Mouse (Mus musculus) liver, adult 2 months (tissue): ENCODE measurements at regions not wholly inside any gene's neighbourhood (a gene's known extent, or its start where the extent isn't known, plus 50 kb on each side); places are given as distances from the start of the nearest gene placed in this dataset.

Experiments used
- DNase-seq: peaks from one replicate; pipeline ENCODE4 v3.0.0-alpha.2; 2011; ENCODE audit warnings: low read depth, low spot score; ENCODE audit errors: extremely low read depth
- H3K27ac ChIP-seq: fragments of 200-500 bp; replicated peaks from 2 replicates; pipeline ENCODE4 v1.5.1; 2012; ENCODE audit warnings: low read depth, mild to moderate bottlenecking, control low read depth, inconsistent platforms, low read length; ENCODE audit not compliant: insufficient read depth
- H3K27me3 ChIP-seq: fragments of 200-500 bp; 2 replicates; pipeline ENCODE4 v1.6.1; 2012; ENCODE audit warnings: mild to moderate bottlenecking, moderate library complexity, low read length, inconsistent platforms; ENCODE audit not compliant: control insufficient read depth, insufficient read depth
- H3K36me3 ChIP-seq: fragments of 200-500 bp; 2 replicates; pipeline ENCODE4 v1.6.1; 2012; ENCODE audit warnings: low read length, inconsistent platforms; ENCODE audit not compliant: control insufficient read depth, insufficient read depth
- H3K4me1 ChIP-seq: fragments of 200-500 bp; 2 replicates; pipeline ENCODE4 v1.6.1; 2011; ENCODE audit warnings: low read length; ENCODE audit not compliant: control insufficient read depth, insufficient read depth
- H3K4me3 ChIP-seq: fragments of 200-500 bp; 2 replicates; pipeline ENCODE4 v1.5.1; 2011; ENCODE audit warnings: low read depth, mild to moderate bottlenecking, control low read depth, low read length, moderate library complexity; ENCODE audit not compliant: insufficient read depth
- H3K79me2 ChIP-seq: fragments of 200-500 bp; 2 replicates; pipeline ENCODE4 v1.6.1; 2012; ENCODE audit warnings: inconsistent platforms, mild to moderate bottlenecking, low read length, moderate library complexity; ENCODE audit not compliant: control insufficient read depth, insufficient read depth
- H3K9ac ChIP-seq: fragments of 200-500 bp; 2 replicates; pipeline ENCODE4 v1.6.1; 2012; ENCODE audit warnings: low read depth, mild to moderate bottlenecking, control low read depth, inconsistent platforms, low read length
- CTCF ChIP-seq: fragments of 200-500 bp; IDR thresholded peaks from 2 replicates; pipeline ENCODE4 v1.5.1; 2011; ENCODE audit warnings: low read depth, low read length, control low read depth
- POLR2A ChIP-seq: fragments of 200-500 bp; IDR thresholded peaks from 2 replicates; pipeline ENCODE4 v1.6.1; 2011; ENCODE audit warnings: low read length, control low read depth; ENCODE audit not compliant: insufficient read depth; ENCODE audit errors: extremely low read depth
- WGBS: fragments of 180-500 bp; shearing (Covaris S2); methylation state at CpG from one replicate; pipeline ENCODE4 v1.1.7; 2018; 5-methylcytosine and 5-hydroxymethylcytosine counted together

GRCm38 (mm10) chr10:18931344-18931743 lies 84.1 kb downstream of the Tnfaip3 start:
- Histone ChIP-seq H3K4me1 (no peaks in the 10 kb centered on the region), H3K79me2 (no peaks in the 10 kb centered on the region), H3K36me3 (no peaks in the 10 kb centered on the region), H3K9ac (no peak overlapping the region), H3K4me3 (no peak overlapping the region), H3K27me3 (no peaks in the 10 kb centered on the region), H3K27ac (no peak overlapping the region)
- 26% methylated on average over 2 of the region's 2 CpGs for WGBS
- TF ChIP-seq POLR2A: no peak
- no peak for TF ChIP-seq CTCF
- no peak for DNase-seq

- DNase-seq: no peak
- H3K4me1 ChIP-seq: no peaks in the 10 kb centered on the region
- H3K27ac ChIP-seq: no peak overlapping the region
- no peak for TF ChIP-seq POLR2A
- TF ChIP-seq CTCF: no peak
- H3K27me3 ChIP-seq: no peaks in the 10 kb centered on the region
- no peaks in the 10 kb centered on the region for H3K79me2 ChIP-seq
- no peak overlapping the region for H3K4me3 ChIP-seq
- WGBS: 69% methylated on average over 4 of the region's 4 CpGs
- no peaks in the 10 kb centered on the region for H3K36me3 ChIP-seq
- no peak overlapping the region for H3K9ac ChIP-seq
Measured at GRCm38 (mm10) chr10:18941447-18941846, 74.0 kb downstream of the Tnfaip3 start.

- H3K27ac ChIP-seq: no peak overlapping the region
- no peaks in the 10 kb centered on the region for H3K4me1 ChIP-seq
- no peak for TF ChIP-seq POLR2A
- no peak for TF ChIP-seq CTCF
- H3K79me2 ChIP-seq: no peaks in the 10 kb centered on the region
- WGBS: 66% methylated on average over 7 of the region's 7 CpGs
- H3K4me3 ChIP-seq: no peak overlapping the region
- H3K9ac ChIP-seq: no peak overlapping the region
- H3K36me3 ChIP-seq: no peaks in the 10 kb centered on the region
- no peaks in the 10 kb centered on the region for H3K27me3 ChIP-seq
- no peak for DNase-seq
Measured at GRCm38 (mm10) chr10:18941908-18942307, 73.5 kb downstream of the Tnfaip3 start.

GRCm38 (mm10) chr10:18943296-18944075 lies 72.0 kb downstream of the Tnfaip3 start:
- peak; percentile 5 for DNase-seq
- no peaks in the 10 kb centered on the region for H3K4me1 ChIP-seq
- no peaks in the 10 kb centered on the region for H3K79me2 ChIP-seq
- no peak overlapping the region for H3K27ac ChIP-seq
- no peak overlapping the region for H3K4me3 ChIP-seq
- TF ChIP-seq POLR2A (no peak), CTCF (no peak)
- no peak overlapping the region for H3K9ac ChIP-seq
- no peaks in the 10 kb centered on the region for H3K36me3 ChIP-seq
- no peaks in the 10 kb centered on the region for H3K27me3 ChIP-seq
- WGBS: 62% methylated on average over 6 of the region's 6 CpGs

- no peak for DNase-seq
- Histone ChIP-seq H3K27ac (no peak overlapping the region), H3K36me3 (no peaks in the 10 kb centered on the region), H3K9ac (no peak overlapping the region), H3K4me3 (no peak overlapping the region), H3K79me2 (no peaks in the 10 kb centered on the region), H3K27me3 (no peaks in the 10 kb centered on the region), H3K4me1 (no peaks in the 10 kb centered on the region)
- TF ChIP-seq CTCF: no peak
- no peak for TF ChIP-seq POLR2A
Measured at GRCm38 (mm10) chr10:18946727-18947126, 68.7 kb downstream of the Tnfaip3 start.
